Mouse (Mus musculus) adipocyte (in vitro differentiated cells): ENCODE measurements around the gene Nat8f2.
A peak's percentile ranks its signal among the peaks of the same experiment; 100 is the strongest.

Experiments
- DNase-seq: peaks from one replicate; pipeline ENCODE4 v3.0.0-alpha.2; 2016; ENCODE audit warnings: low spot score

The Nat8f2 gene

DNA sequence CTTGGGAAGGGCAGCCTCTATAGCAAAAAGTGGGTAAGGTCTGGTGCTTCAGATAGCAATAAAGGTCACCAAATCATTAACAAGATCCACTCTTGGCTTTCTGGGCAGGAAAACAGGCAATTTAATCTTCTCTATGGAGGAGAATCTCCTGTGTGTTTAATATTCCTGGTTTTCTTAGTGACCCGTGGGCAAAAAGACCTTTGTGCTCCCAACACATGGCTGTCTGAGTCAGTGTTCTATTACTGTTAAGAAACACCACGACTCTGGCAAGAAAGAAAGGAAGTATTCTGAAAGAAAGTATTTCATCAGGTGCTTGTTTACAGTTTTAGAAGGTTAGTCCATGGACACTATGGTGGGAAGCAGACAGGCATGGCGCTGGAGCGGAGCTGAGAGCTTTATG is 46.7 kb downstream of the Nat8f2 start:
- peak; percentile 38 for DNase-seq

DNA sequence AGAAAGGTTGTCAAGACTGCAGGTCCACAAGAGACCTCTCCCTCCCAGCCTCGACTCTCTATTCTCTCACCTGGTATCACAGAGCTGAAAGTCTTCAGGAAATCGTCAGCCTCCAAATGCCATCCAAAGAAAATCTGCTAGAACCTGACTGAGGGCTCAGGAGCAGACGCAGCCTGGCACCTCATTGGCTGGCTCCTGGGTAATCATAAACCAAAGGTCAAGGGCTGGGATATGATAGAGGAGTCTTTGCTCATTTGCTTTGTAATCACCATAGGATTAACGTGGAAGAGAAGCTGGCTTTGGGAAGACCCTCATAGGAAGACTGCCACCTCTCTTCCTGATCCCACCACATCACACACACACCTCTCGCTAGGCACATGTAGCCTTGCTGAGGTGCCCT is 48.1 kb downstream of the Nat8f2 start, which contains the start of the genes Nat8f6 and Nat8f5:
Gene Nat8f6 (minus strand): TSS at position 118 of the 400 bp plus-strand sequence.
Gene Nat8f5 (minus strand): TSS at position 136 of the 400 bp plus-strand sequence.
- no peak for DNase-seq

DNA sequence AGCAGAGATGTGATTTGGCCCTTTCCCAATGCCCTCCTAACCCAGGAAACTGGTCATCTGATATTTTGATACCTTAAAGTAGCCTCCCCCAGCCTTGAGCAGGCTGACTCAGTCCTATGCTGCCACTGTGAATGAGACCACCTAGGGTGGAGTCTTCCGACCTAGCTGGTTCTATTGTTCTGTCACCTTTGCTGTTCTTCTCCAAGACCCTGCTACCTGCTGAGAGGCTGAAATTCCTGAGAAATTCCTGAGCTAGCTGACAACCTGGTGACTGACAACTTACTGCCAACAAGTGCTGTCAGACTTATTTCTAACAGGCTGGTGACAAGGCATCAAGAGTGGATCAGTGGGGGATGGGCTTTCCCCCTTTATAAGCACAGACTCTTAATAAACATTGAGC is 50.6 kb downstream of the Nat8f2 start:
- no peak for DNase-seq
